ENCODE assay signal across 18 mouse cellular contexts in the genomic region with DNA sequence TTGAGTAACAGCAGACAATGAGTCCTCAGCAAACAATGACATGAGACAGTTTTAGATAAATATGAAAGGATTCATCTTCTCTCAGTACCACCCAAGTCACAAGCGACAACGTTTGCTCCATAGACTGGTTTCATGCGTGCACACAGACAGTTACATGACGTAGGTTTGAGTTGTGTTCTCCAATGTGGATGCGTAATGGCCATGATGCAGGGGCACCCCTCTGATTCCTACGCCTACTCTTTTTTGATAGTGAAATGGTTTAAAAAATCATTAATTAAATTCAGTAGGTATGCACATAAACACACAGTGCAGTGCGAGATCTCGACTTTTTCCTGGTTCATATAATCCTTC.
DNase-seq lines count a peak whose midpoint lies in the region; ATAC-seq and TF ChIP-seq lines count a peak whose summit lies in the region.
"Had no signal": no experiment of that assay in that cellular context is flagged by ENCODE, and none has a peak within 500 bp of the region (broad histone marks: within the 10 kb centered on the region; RNA-seq: fewer than 3 reads in every experiment).

No protein-coding gene starts in this region.

- H3K9me3 ChIP-seq in midbrain, embryonic 10.5 days (replicated peaks) = no peaks in the 10 kb centered on the region
- no peaks in the 10 kb centered on the region for H3K9me3 ChIP-seq in midbrain, postnatal 0 days (ENCODE audit: low read length)
- H3K9me3 ChIP-seq in forebrain, postnatal 0 days (ENCODE audit: low read length) = no peaks in the 10 kb centered on the region
- H3K9me3 ChIP-seq in hindbrain, embryonic 16.5 days (ENCODE audit: control insufficient read depth, low read length) = no peaks in the 10 kb centered on the region
- H3K9me3 ChIP-seq in midbrain, embryonic 15.5 days = no peaks in the 10 kb centered on the region
- H3K9me3 ChIP-seq: heart, embryonic 13.5 days had no signal

- H3K9ac ChIP-seq in midbrain, postnatal 0 days (replicated peaks; ENCODE audit: low read length, poor library complexity, severe bottlenecking) = no peak overlapping the region
- no peak overlapping the region for H3K9ac ChIP-seq in forebrain, postnatal 0 days
- no peak overlapping the region for H3K9ac ChIP-seq in hindbrain, embryonic 16.5 days (ENCODE audit: low read depth, low read length)
- no peak overlapping the region for H3K9ac ChIP-seq in midbrain, embryonic 15.5 days
- H3K9ac ChIP-seq: heart, embryonic 13.5 days had no signal

- H3K4me1 ChIP-seq in midbrain, embryonic 10.5 days = peaks cover 24% of the 10 kb centered on the region
- H3K4me1 ChIP-seq in midbrain, postnatal 0 days (ENCODE audit: insufficient read depth, low read length) = no peaks in the 10 kb centered on the region
- peaks cover 6% of the 10 kb centered on the region; the same call in 1 of the 2 replicates for H3K4me1 ChIP-seq in forebrain, postnatal 0 days (ENCODE audit: insufficient read depth)
- H3K4me1 ChIP-seq in hindbrain, embryonic 16.5 days (ENCODE audit: control insufficient read depth, insufficient read depth, low read depth, low read length) = peaks cover 4% of the 10 kb centered on the region; the same call in 1 of the 2 replicates
- H3K4me1 ChIP-seq in midbrain, embryonic 15.5 days = peaks cover 17% of the 10 kb centered on the region; the same call in 1 of the 2 replicates

- H3K4me2 ChIP-seq in midbrain, postnatal 0 days (ENCODE audit: low read depth, low read length, poor library complexity, severe bottlenecking) = no peak overlapping the region
- no peak overlapping the region for H3K4me2 ChIP-seq in forebrain, postnatal 0 days (ENCODE audit: low read depth)
- no peak overlapping the region for H3K4me2 ChIP-seq in hindbrain, embryonic 16.5 days (ENCODE audit: low read length)
- H3K4me2 ChIP-seq in midbrain, embryonic 15.5 days = no peak overlapping the region
- H3K4me2 ChIP-seq: heart, embryonic 13.5 days had no signal

- TF ChIP-seq CTCF in midbrain, postnatal 0 days (IDR thresholded peaks at IDR 0.05) = no peak
- no peak for TF ChIP-seq CTCF in forebrain, postnatal 0 days (IDR thresholded peaks at IDR 0.05; ENCODE audit: low read depth)

- peak overlapping the region; percentile 68 for H3K27ac ChIP-seq in midbrain, embryonic 10.5 days (replicated peaks)
- H3K27ac ChIP-seq in midbrain, postnatal 0 days (ENCODE audit: low read depth, low read length) = no peak overlapping the region
- H3K27ac ChIP-seq in forebrain, postnatal 0 days (ENCODE audit: low read depth, low read length) = peak overlapping the region; percentile 17; the same call in 1 of the 2 replicates
- H3K27ac ChIP-seq in hindbrain, embryonic 16.5 days (ENCODE audit: low read depth, low read length) = peak overlapping the region; percentile 11; the same call in 1 of the 2 replicates
- peak overlapping the region; percentile 67 for H3K27ac ChIP-seq in midbrain, embryonic 15.5 days
- H3K27ac ChIP-seq: heart, embryonic 13.5 days; macrophage had no signal

- H3K27me3 ChIP-seq in midbrain, embryonic 10.5 days (ENCODE audit: low read depth, poor library complexity, severe bottlenecking) = no peaks in the 10 kb centered on the region
- no peaks in the 10 kb centered on the region for H3K27me3 ChIP-seq in midbrain, postnatal 0 days (ENCODE audit: insufficient read depth, low read length)
- no peaks in the 10 kb centered on the region for H3K27me3 ChIP-seq in forebrain, postnatal 0 days (ENCODE audit: insufficient read depth, low read length)
- H3K27me3 ChIP-seq in hindbrain, embryonic 16.5 days (replicated peaks; ENCODE audit: control insufficient read depth, insufficient read depth, low read length) = no peaks in the 10 kb centered on the region
- no peaks in the 10 kb centered on the region for H3K27me3 ChIP-seq in midbrain, embryonic 15.5 days (replicated peaks)
- H3K27me3 ChIP-seq: heart, embryonic 13.5 days had no signal

- no peak for DNase-seq in midbrain, embryonic 10.5 days (ENCODE audit: low spot score)
- no peak for DNase-seq in midbrain, postnatal 0 days (ENCODE audit: low spot score)
- DNase-seq in forebrain, postnatal 0 days = no peak
- no peak for DNase-seq in left cerebral cortex, postnatal 25 days (ENCODE audit: low spot score in 2 of 2)
- DNase-seq in right cerebral cortex, postnatal 36 days (ENCODE audit: low spot score in 2 of 2) = no peak
- DNase-seq in kidney, adult 18-20 months = no peak
- DNase-seq: adrenal gland, postnatal 25 days; cerebellum, adult 9-10 months; gastrocnemius, postnatal 10 days; heart, adult 11 months; heart, postnatal 14 days; kidney, adult 2 months; kidney, postnatal 10 days; right cerebral cortex, postnatal 25 days had no signal

- H3K4me3 ChIP-seq in midbrain, embryonic 10.5 days = no peak overlapping the region
- H3K4me3 ChIP-seq in midbrain, postnatal 0 days (ENCODE audit: low read depth, low read length) = no peak overlapping the region
- no peak overlapping the region for H3K4me3 ChIP-seq in forebrain, postnatal 0 days (ENCODE audit: low read depth, low read length)
- H3K4me3 ChIP-seq in hindbrain, embryonic 16.5 days (ENCODE audit: low read length) = no peak overlapping the region
- no peak overlapping the region for H3K4me3 ChIP-seq in midbrain, embryonic 15.5 days
- H3K4me3 ChIP-seq: heart, embryonic 13.5 days had no signal

- ATAC-seq in midbrain, postnatal 0 days (ENCODE audit: low FRiP score) = no peak
- peak; percentile 44 for ATAC-seq in forebrain, postnatal 0 days
- ATAC-seq in hindbrain, embryonic 16.5 days = peak; percentile 34; the same call in 1 of the 2 replicates
- ATAC-seq in midbrain, embryonic 15.5 days (replicated peaks) = peak; percentile 55

- intact Hi-C loops in left cerebral cortex, postnatal 25 days (cut with DNase I) = no loop called here

- WGBS in midbrain, embryonic 10.5 days = 79% methylated on average over 8 of the region's 8 CpGs
- 58% methylated on average over 8 of the region's 8 CpGs for WGBS in midbrain, postnatal 0 days
- WGBS in forebrain, postnatal 0 days = 52% methylated on average over 8 of the region's 8 CpGs
- 61% methylated on average over 8 of the region's 8 CpGs for WGBS in hindbrain, embryonic 16.5 days
- 48% methylated on average over 8 of the region's 8 CpGs for WGBS in midbrain, embryonic 15.5 days

- H3K36me3 ChIP-seq in midbrain, embryonic 10.5 days = no peaks in the 10 kb centered on the region
- no peaks in the 10 kb centered on the region for H3K36me3 ChIP-seq in midbrain, postnatal 0 days (ENCODE audit: insufficient read depth, low read length)
- no peaks in the 10 kb centered on the region for H3K36me3 ChIP-seq in forebrain, postnatal 0 days (ENCODE audit: insufficient read depth)
- no peaks in the 10 kb centered on the region for H3K36me3 ChIP-seq in hindbrain, embryonic 16.5 days (ENCODE audit: control insufficient read depth, insufficient read depth, low read length)
- no peaks in the 10 kb centered on the region for H3K36me3 ChIP-seq in midbrain, embryonic 15.5 days (replicated peaks)
- H3K36me3 ChIP-seq: heart, embryonic 13.5 days had no signal
